Mouse (Mus musculus): ENCODE results near the gene Sirt4. TPM values are rescaled to one million over a fixed set of nuclear protein-coding genes. Genes with fewer than 3 reads are reported as not detected.

Gene Sirt4
- polyA plus RNA-seq, 1 experiment from 2014 or later: 20.0 TPM

DNA sequence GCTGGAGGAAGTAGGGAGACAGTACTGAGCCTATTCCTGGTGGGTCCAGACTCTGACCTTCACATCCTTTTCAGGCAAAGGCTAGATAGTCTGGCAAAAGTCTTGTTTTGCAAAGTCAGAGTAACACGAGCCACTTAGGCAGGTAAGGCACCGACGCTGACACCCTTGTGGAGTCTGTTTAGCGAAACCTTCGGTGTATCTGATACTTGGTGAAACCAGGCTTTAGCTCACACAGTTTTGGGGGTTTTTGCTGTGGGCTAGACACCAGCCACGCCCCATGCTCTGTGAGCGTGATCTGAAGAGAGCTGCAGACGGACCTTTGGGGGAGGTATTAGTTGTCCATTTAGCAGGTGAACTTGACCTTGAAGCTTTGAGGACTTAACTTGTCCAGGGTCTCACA is 51.3 kb downstream of the Sirt4 start:
- Histone ChIP-seq H3K27me3 (no peaks in the 10 kb centered on the region), H3K4me3 (replicated peaks) (peak overlapping the region; percentile 100), H3K9me3 (no peaks in the 10 kb centered on the region), H3K4me2 (peak overlapping the region; percentile 98), H3K36me3 (replicated peaks) (peaks cover 59% of the 10 kb centered on the region), H3K9ac (peak overlapping the region; percentile 100), H3K4me1 (peaks cover 72% of the 10 kb centered on the region), H3K27ac (peak overlapping the region; percentile 100)
- 58% methylated on average over 8 of the region's 8 CpGs for WGBS
- ATAC-seq (ENCODE audit: low FRiP score): no peak

- H3K4me2 ChIP-seq: peak overlapping the region; percentile 98
- H3K9me3 ChIP-seq: no peaks in the 10 kb centered on the region
- peaks cover 72% of the 10 kb centered on the region for H3K4me1 ChIP-seq
- H3K4me3 ChIP-seq (replicated peaks): peak overlapping the region; percentile 100
- H3K27ac ChIP-seq: peak overlapping the region; percentile 100
- ATAC-seq (ENCODE audit: low FRiP score): no peak
- H3K27me3 ChIP-seq: no peaks in the 10 kb centered on the region
- WGBS: 42% methylated on average over 11 of the region's 11 CpGs
- peak overlapping the region; percentile 100 for H3K9ac ChIP-seq
- H3K36me3 ChIP-seq (replicated peaks): peaks cover 53% of the 10 kb centered on the region
Observed at GRCm38 (mm10) chr5:115432395-115432794, 52.1 kb downstream of the Sirt4 start.

- peak overlapping the region; percentile 100 for H3K27ac ChIP-seq
- H3K4me3 ChIP-seq (replicated peaks): peak overlapping the region; percentile 100
- peak overlapping the region; percentile 98 for H3K4me2 ChIP-seq
- H3K27me3 ChIP-seq: no peaks in the 10 kb centered on the region
- no peak for ATAC-seq (ENCODE audit: low FRiP score)
- H3K4me1 ChIP-seq: peaks cover 71% of the 10 kb centered on the region
- 8% methylated on average over 7 of the region's 7 CpGs for WGBS
- no peaks in the 10 kb centered on the region for H3K9me3 ChIP-seq
- H3K36me3 ChIP-seq (replicated peaks): peaks cover 48% of the 10 kb centered on the region
- peak overlapping the region; percentile 100 for H3K9ac ChIP-seq
Observed at GRCm38 (mm10) chr5:115431898-115432259, 52.6 kb downstream of the Sirt4 start.

DNA sequence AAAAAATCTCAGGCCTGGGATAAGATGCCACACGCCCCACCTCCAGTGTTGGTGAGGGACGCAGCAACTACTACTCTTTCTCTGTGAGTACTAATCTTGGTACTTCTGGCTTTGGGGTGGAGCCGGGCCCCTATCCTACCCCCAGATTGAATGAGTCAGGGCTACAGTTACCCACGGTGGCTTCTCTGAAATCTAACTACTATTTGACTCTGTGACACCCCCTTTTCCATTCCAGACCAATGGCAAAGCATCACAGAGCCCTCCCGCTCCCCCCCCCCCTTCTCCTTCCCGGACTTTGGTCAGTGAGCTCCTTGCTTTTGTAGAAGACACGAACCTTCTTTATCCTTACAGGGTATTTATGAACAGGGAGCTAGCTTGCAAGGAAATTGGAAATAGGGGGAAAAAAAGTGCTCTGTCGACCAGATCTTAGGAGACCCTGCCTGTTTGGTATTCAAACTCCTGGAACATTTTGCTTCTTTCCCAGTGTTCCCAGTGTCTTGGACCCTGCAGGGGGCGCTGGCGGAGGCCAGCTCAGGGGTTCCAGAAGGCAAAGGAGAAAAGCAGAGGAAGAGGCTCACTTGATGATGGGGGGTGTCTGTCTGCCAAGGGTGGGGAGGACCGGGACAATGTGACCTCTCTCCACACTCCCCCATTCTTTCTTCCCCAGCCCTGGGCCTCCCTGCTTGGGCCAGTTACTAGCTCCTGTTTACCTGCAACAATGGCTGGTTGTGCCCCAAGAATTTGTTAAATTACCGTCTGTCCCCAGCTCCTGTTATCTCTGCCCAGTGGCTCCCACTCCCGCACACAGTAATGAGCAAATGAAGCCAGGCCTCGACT is 53.2 kb downstream of the Sirt4 start:
- peaks cover 66% of the 10 kb centered on the region for H3K4me1 ChIP-seq
- peak overlapping the region; percentile 100 for H3K27ac ChIP-seq
- peak overlapping the region; percentile 100 for H3K4me3 ChIP-seq (replicated peaks)
- 1% methylated on average over 14 of the region's 14 CpGs for WGBS
- peak overlapping the region; percentile 98 for H3K4me2 ChIP-seq
- no peaks in the 10 kb centered on the region for H3K9me3 ChIP-seq
- H3K9ac ChIP-seq: peak overlapping the region; percentile 100
- no peaks in the 10 kb centered on the region for H3K27me3 ChIP-seq
- no peak for ATAC-seq (ENCODE audit: low FRiP score)
- H3K36me3 ChIP-seq (replicated peaks): peaks cover 48% of the 10 kb centered on the region

- H3K9ac ChIP-seq: peak overlapping the region; percentile 100
- peak overlapping the region; percentile 98 for H3K4me2 ChIP-seq
- no peaks in the 10 kb centered on the region for H3K27me3 ChIP-seq
- H3K9me3 ChIP-seq: no peaks in the 10 kb centered on the region
- WGBS: 2% methylated on average over 56 of the region's 73 CpGs
- H3K4me3 ChIP-seq (replicated peaks): peak overlapping the region; percentile 100
- peaks cover 57% of the 10 kb centered on the region for H3K4me1 ChIP-seq
- peak; percentile 2; the same call in 1 of the 2 replicates for ATAC-seq (ENCODE audit: low FRiP score)
- H3K36me3 ChIP-seq (replicated peaks): peaks cover 39% of the 10 kb centered on the region
- H3K27ac ChIP-seq: peak overlapping the region; percentile 100
Observed at GRCm38 (mm10) chr5:115430187-115430960, 54.2 kb downstream of the Sirt4 start.

DNA sequence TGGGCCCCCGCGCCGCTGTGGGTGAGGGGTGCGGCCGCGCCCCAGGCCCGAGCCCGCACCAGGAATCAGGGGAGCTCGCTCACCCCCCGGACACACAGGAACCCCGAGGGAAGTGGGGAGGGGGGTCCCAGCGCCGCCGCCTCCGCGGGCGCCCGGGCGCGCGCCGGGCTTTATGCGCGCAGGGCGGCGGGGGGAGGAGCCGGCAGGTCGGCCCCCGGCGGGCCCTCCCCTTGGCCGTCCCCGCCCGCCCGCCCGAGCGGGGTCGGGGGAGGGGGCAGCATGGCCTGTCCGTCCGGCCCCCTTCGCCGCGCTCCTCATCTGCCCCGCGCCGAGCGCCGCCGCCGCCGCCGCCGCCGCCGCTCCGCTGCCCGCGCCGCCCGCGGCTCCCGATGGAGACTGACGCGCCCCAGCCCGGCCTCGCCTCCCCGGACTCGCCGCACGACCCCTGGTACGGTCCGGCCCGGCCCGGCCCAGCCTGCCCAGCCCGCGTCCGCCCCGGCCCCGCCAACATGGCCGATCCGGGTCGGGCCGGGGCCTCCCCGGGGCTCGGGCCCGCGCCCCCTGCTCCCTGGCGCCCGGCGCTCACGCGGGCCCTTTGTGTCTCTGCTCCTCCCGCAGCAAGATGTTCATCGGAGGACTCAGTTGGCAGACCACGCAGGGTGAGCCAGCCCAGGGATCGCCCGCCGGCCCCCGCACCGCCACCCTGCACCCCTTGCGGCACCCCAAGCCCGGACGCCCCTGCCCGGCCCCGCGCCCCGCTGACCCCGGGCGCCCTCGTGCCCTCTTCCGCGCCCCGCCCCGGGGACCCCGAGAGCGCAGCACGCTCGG is 55.0 kb downstream of the Sirt4 start, which contains the start of gene Msi1:
Gene Msi1, plus strand, starts transcription at position 241 of the 828 bp plus-strand sequence.
- WGBS: under 1% methylated on average over 65 of the region's 117 CpGs
- H3K4me1 ChIP-seq: peaks cover 49% of the 10 kb centered on the region
- H3K27ac ChIP-seq: peak within 1 kb of the TSS; percentile 100
- no peaks in the 10 kb centered on the region for H3K9me3 ChIP-seq
- H3K36me3 ChIP-seq (replicated peaks): peaks cover 31% of the 10 kb centered on the region
- peak; percentile 84 for ATAC-seq (ENCODE audit: low FRiP score)
- no peaks in the 10 kb centered on the region for H3K27me3 ChIP-seq
- H3K4me2 ChIP-seq: peak within 1 kb of the TSS; percentile 98
- peak within 1 kb of the TSS; percentile 100 for H3K4me3 ChIP-seq (replicated peaks)
- peak within 1 kb of the TSS; percentile 100 for H3K9ac ChIP-seq

- H3K4me2 ChIP-seq: peak overlapping the region; percentile 98
- under 1% methylated on average over 20 of the region's 20 CpGs for WGBS
- H3K9me3 ChIP-seq: no peaks in the 10 kb centered on the region
- ATAC-seq (ENCODE audit: low FRiP score): no peak
- H3K27me3 ChIP-seq: no peaks in the 10 kb centered on the region
- H3K4me3 ChIP-seq (replicated peaks): peak overlapping the region; percentile 100
- H3K9ac ChIP-seq: peak overlapping the region; percentile 100
- peaks cover 24% of the 10 kb centered on the region for H3K36me3 ChIP-seq (replicated peaks)
- peak overlapping the region; percentile 100 for H3K27ac ChIP-seq
- H3K4me1 ChIP-seq: peaks cover 42% of the 10 kb centered on the region
Observed at GRCm38 (mm10) chr5:115428831-115429358, 55.6 kb downstream of the Sirt4 start.

Other genes with a start within 250 kb of the Sirt4 start
- gene Pop5, start 248.9 kb downstream of the Sirt4 start, polyA plus RNA-seq (2016; fragmentation: Nextera tagmentation; extraction: Ambion mirVana): 90.5 and 97.1 TPM in 2 replicates
- 187 and 195 TPM in 2 replicates for gene Rnf10, start 211.8 kb downstream of the Sirt4 start, polyA plus RNA-seq (2016; fragmentation: Nextera tagmentation; extraction: Ambion mirVana)
- 54.3 and 57.1 TPM in 2 replicates for gene Coq5, start 205.1 kb downstream of the Sirt4 start, polyA plus RNA-seq (2016; fragmentation: Nextera tagmentation; extraction: Ambion mirVana)
- gene Dynll1, start 183.7 kb downstream of the Sirt4 start, polyA plus RNA-seq (2016; fragmentation: Nextera tagmentation; extraction: Ambion mirVana): 1,436 and 1,463 TPM in 2 replicates
- gene Srsf9, start 157.5 kb downstream of the Sirt4 start, polyA plus RNA-seq (2016; fragmentation: Nextera tagmentation; extraction: Ambion mirVana): 353 and 383 TPM in 2 replicates
- 41.5 and 42.1 TPM in 2 replicates for gene Gatc, start 143.5 kb downstream of the Sirt4 start, polyA plus RNA-seq (2016; fragmentation: Nextera tagmentation; extraction: Ambion mirVana)
- gene Triap1, start 143.5 kb downstream of the Sirt4 start, polyA plus RNA-seq (2016; fragmentation: Nextera tagmentation; extraction: Ambion mirVana): 54.5 and 55.6 TPM in 2 replicates
- gene Cox6a1, start 135.7 kb downstream of the Sirt4 start, polyA plus RNA-seq (2016; fragmentation: Nextera tagmentation; extraction: Ambion mirVana): 728 and 759 TPM in 2 replicates
- gene Msi1, start 55.1 kb downstream of the Sirt4 start, polyA plus RNA-seq (2016; fragmentation: Nextera tagmentation; extraction: Ambion mirVana): 161 and 182 TPM in 2 replicates
- gene Pla2g1b, start 18.5 kb downstream of the Sirt4 start, polyA plus RNA-seq (2016; fragmentation: Nextera tagmentation; extraction: Ambion mirVana): not detected in 2 replicates
- gene Pxn, start 22.0 kb upstream of the Sirt4 start, polyA plus RNA-seq (2016; fragmentation: Nextera tagmentation; extraction: Ambion mirVana): 24.6 and 25.3 TPM in 2 replicates
- gene Rplp0, start 74.7 kb upstream of the Sirt4 start, polyA plus RNA-seq (2016; fragmentation: Nextera tagmentation; extraction: Ambion mirVana): 860 and 944 TPM in 2 replicates
- gene Gcn1l1, start 80.5 kb upstream of the Sirt4 start, polyA plus RNA-seq (2016; fragmentation: Nextera tagmentation; extraction: Ambion mirVana): 60.4 and 67.4 TPM in 2 replicates
- gene Rab35, start 147.2 kb upstream of the Sirt4 start, polyA plus RNA-seq (2016; fragmentation: Nextera tagmentation; extraction: Ambion mirVana): 16.1 and 16.7 TPM in 2 replicates
- 16.7 and 16.9 TPM in 2 replicates for gene Bicdl1, start 246.9 kb upstream of the Sirt4 start, polyA plus RNA-seq (2016; fragmentation: Nextera tagmentation; extraction: Ambion mirVana)